Mouse (Mus musculus) erythroblast, embryonic 14.5 days (primary cell): ENCODE results near the gene Svs3b.

Source experiments
- GATA1 ChIP-seq: IDR thresholded peaks from 2 replicates; pipeline ENCODE4 v1.6.1; 2012; ENCODE audit warnings: low read length, inconsistent platforms, mixed read lengths
- TAL1 ChIP-seq: IDR thresholded peaks from 3 replicates; pipeline ENCODE4 v1.6.1; 2012; ENCODE audit warnings: low read length, inconsistent platforms, mixed read lengths

DNA sequence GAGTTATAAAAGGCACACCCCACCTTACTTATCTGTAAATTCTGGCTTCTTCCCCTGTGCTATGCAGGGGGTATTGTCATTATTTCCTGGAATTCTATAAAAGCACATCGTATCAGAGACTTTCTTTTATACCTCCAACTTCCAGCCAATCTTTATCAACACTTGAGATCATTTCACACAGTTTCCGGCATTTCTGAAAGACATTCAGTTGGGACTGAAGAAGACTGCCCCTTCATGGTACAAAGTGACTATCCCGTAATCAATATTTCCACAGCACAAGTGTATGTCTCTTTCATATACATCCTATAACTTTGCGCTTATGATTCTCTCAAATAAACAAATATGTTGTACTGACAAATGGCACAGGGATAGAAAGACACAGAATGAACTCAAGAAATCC lies 21.9 kb upstream of the Svs3b start, which contains the start of gene Svs4:
- TF ChIP-seq GATA1 (no peak), TAL1 (no peak)
